ENCODE assay signal across 11 mouse cellular contexts in genomic region chr4:141316498-141317180, GRCm38 (mm10). TPM values are rescaled to one million over a fixed set of nuclear protein-coding genes. Genes with fewer than 3 reads are reported as not detected.
DNase-seq lines count a peak whose midpoint lies in the region; TF ChIP-seq lines count a peak whose summit lies in the region.
"Had no signal": no experiment of that assay in that cellular context is flagged by ENCODE, and none has a peak within 500 bp of the region (broad histone marks: within the 10 kb centered on the region; RNA-seq: fewer than 3 reads in every experiment).

No protein-coding gene starts in this region.

- peaks cover 36% of the 10 kb centered on the region for H3K4me1 ChIP-seq in liver, adult 2 months (ENCODE audit: control insufficient read depth, insufficient read depth, low read length)

- WGBS in liver, adult 2 months = 24% methylated on average over 18 of the region's 18 CpGs

- no peak for TF ChIP-seq CTCF in liver, adult 2 months (IDR thresholded peaks at IDR 0.05; ENCODE audit: low read depth, low read length)

- DNase-seq in cerebellum, postnatal 36 days = peak; percentile 18 to 24
- DNase-seq in cerebellum, adult 11-12 months = no peak
- peak; percentile 94 for DNase-seq in liver, adult 2 months (ENCODE audit: extremely low read depth, low read depth, low spot score)
- DNase-seq in liver = no peak
- peak; percentile 65 for DNase-seq in adrenal gland, postnatal 36 days
- peak; percentile 61 to 65 for DNase-seq in heart, postnatal 10 days
- no peak for DNase-seq in urinary bladder, postnatal 36 days (ENCODE audit: low spot score in 2 of 2)
- no peak for DNase-seq in neural tube, embryonic 10.5 days (ENCODE audit: extremely low spot score, low spot score)
- DNase-seq: midbrain, embryonic 14.5 days had no signal

- TF ChIP-seq POLR2A in liver, adult 2 months (IDR thresholded peaks at IDR 0.05; ENCODE audit: extremely low read depth, insufficient read depth, low read length) = no peak

- H3K36me3 ChIP-seq in liver, adult 2 months (ENCODE audit: control insufficient read depth, insufficient read depth, low read length) = peaks cover 31% of the 10 kb centered on the region
- H3K36me3 ChIP-seq: neural tube, embryonic 13.5 days had no signal

- H3K27ac ChIP-seq in liver, adult 2 months (replicated peaks; ENCODE audit: insufficient read depth, low read depth, low read length) = peak overlapping the region; percentile 80
- H3K27ac ChIP-seq: liver, embryonic 14.5 days; neural tube, embryonic 13.5 days had no signal

- peaks cover 20% of the 10 kb centered on the region; the same call in 1 of the 2 replicates for H3K79me2 ChIP-seq in liver, adult 2 months (ENCODE audit: control insufficient read depth, insufficient read depth, low read length)

- intact Hi-C loops in heart, postnatal 10 days (cut with DNase I) = no loop called here

- H3K27me3 ChIP-seq in liver, adult 2 months (ENCODE audit: control insufficient read depth, insufficient read depth, low read length) = no peaks in the 10 kb centered on the region
- H3K27me3 ChIP-seq: neural tube, embryonic 13.5 days had no signal

- peak overlapping the region; percentile 33 for H3K9ac ChIP-seq in liver, adult 2 months (ENCODE audit: low read depth, low read length)
- H3K9ac ChIP-seq: liver, embryonic 14.5 days; neural tube, embryonic 13.5 days had no signal

- H3K4me3 ChIP-seq in liver, adult 2 months (ENCODE audit: insufficient read depth, low read depth, low read length) = no peak overlapping the region
- H3K4me3 ChIP-seq: neural tube, embryonic 13.5 days had no signal

RNA-seq across cellular contexts. Expression of gene Epha2, which starts 15.6 kb away (rescaled TPM):
- total RNA-seq in liver, adult 2 months (2014; rRNA removed) = 7.7 and 9.3 TPM in 2 replicates
- polyA plus RNA-seq in liver, adult 2 months (2012; rRNA removed) = 11.6 and 12.0 TPM in 2 replicates
- total RNA-seq in adrenal gland, postnatal 36 days (2021) = 10 to 100 TPM; 14.4 to 23.6 TPM
- total RNA-seq in heart, postnatal 10 days (2021) = 1 to 10 TPM; 8.1 TPM

RNA-seq across cellular contexts. Expression of gene Fam131c, which starts 51.4 kb away (rescaled TPM):
- total RNA-seq in liver, adult 2 months (2014; rRNA removed) = 0.40 and 0.46 TPM in 2 replicates
- polyA plus RNA-seq in liver, adult 2 months (2012; rRNA removed) = 4.5 and 10.3 TPM in 2 replicates
- 1 to 10 TPM; 1.8 to 2.7 TPM for total RNA-seq in adrenal gland, postnatal 36 days (2021)
- total RNA-seq in heart, postnatal 10 days (2021) = 1 to 10 TPM in 1 of 2 experiments, under 1 TPM in 1; 0.94 to 2.9 TPM

Comparison
In these comparisons a context has a peak if more than half of its experiments do, and no peak if none do; other contexts are left out.
1. DNase-seq: peak in cerebellum, postnatal 36 days (2 of 2), liver, adult 2 months (single experiment), adrenal gland, postnatal 36 days (2 of 2) and heart, postnatal 10 days (2 of 2); none in cerebellum, adult 11-12 months (single experiment), liver (single experiment), urinary bladder, postnatal 36 days (0 of 2) and neural tube, embryonic 10.5 days (single experiment).